Mouse (Mus musculus) layer of hippocampus, adult 18-20 months (tissue): ENCODE results near the gene Olfr1252. TPM values are rescaled to one million over a fixed set of nuclear protein-coding genes. Genes with fewer than 3 reads are reported as not detected.

Experiments used
- DNase-seq, 2 experiments: peaks; one replicate each; pipeline ENCODE4 v3.0.0; 2022; ENCODE audit warnings: low spot score in 2 of 2
- long read RNA-seq: library from polyadenylated mRNA; stranded (forward); transcript quantifications from one replicate; pipeline ENCODE4 v2.0.0, GENCODE M21; 2021
- total RNA-seq, 2 experiments: library from RNA; stranded (reverse); gene quantifications; 2 replicates each; pipeline ENCODE4 v1.2.3; 2021

Gene Olfr1252
- total RNA-seq: not detected
- long read RNA-seq: 0 reads

GRCm38 (mm10) chr2:89724912-89725311 is at the start of gene Olfr1252:
TSS of gene Olfr1252 (minus strand) at chr2:89725012.
- no peak for DNase-seq

- no peak for DNase-seq
Observed at GRCm38 (mm10) chr2:89756990-89757389, 32.2 kb upstream of the Olfr1252 start, which contains the start of gene Olfr1253. TSS of gene Olfr1253 (minus strand) at chr2:89757090.

- no peak for DNase-seq
Observed at GRCm38 (mm10) chr2:89691980-89692379, 32.8 kb downstream of the Olfr1252 start.

DNA sequence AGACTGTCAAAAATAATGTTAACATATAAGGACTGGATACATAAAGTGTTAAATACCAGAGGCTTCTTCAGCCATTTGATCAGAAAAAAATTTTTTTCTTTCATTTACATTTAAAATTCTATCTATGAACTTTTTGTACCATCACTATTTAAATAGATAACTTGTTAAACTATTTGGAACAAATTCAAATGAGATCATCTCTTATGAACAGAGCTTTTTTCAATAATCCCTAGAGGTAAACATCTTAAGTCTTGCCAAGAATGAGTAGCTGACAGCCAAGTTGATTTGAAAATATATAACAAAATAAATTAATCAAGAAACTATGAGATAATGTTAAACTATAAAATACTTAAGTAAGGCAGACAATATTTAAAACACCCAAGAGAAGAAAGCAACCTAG is 53.0 kb downstream of the Olfr1252 start, which contains the start of gene Olfr1251:
Olfr1251 (minus strand) TSS at position 101 of the 400 bp plus-strand sequence.
- DNase-seq: no peak

Other genes with a start within 250 kb of the Olfr1252 start
- gene Olfr1241, start 237.9 kb downstream of the Olfr1252 start, total RNA-seq: not detected
- gene Olfr1242, start 226.7 kb downstream of the Olfr1252 start, total RNA-seq: not detected
- not detected for gene Olfr1243, start 193.5 kb downstream of the Olfr1252 start, total RNA-seq
- not detected for gene Olfr1245, start 146.6 kb downstream of the Olfr1252 start, total RNA-seq
- not detected for gene Olfr1246, start 131.9 kb downstream of the Olfr1252 start, total RNA-seq
- not detected for gene Olfr1247, start 110.9 kb downstream of the Olfr1252 start, total RNA-seq
- not detected for gene Olfr1248, start 106.8 kb downstream of the Olfr1252 start, total RNA-seq
- gene Olfr1249, start 90.0 kb downstream of the Olfr1252 start, total RNA-seq: not detected
- gene Olfr1250, start 63.5 kb downstream of the Olfr1252 start, total RNA-seq: not detected
- gene Olfr1251, start 53.1 kb downstream of the Olfr1252 start, total RNA-seq: not detected
- gene Olfr1253, start 32.1 kb upstream of the Olfr1252 start, total RNA-seq: not detected
- gene Olfr1254, start 68.6 kb upstream of the Olfr1252 start, total RNA-seq: not detected
- not detected for gene Olfr1255, start 87.0 kb upstream of the Olfr1252 start, total RNA-seq
- gene Olfr1256, start 116.5 kb upstream of the Olfr1252 start, total RNA-seq: not detected
- not detected for gene Olfr48, start 123.2 kb upstream of the Olfr1252 start, total RNA-seq
- not detected for gene Olfr1257, start 153.4 kb upstream of the Olfr1252 start, total RNA-seq
- gene Olfr1258, start 202.3 kb upstream of the Olfr1252 start, total RNA-seq: not detected
- gene Olfr1259, start 223.7 kb upstream of the Olfr1252 start, total RNA-seq: not detected
- gene Olfr1260, start 249.3 kb upstream of the Olfr1252 start, total RNA-seq: not detected